Mouse (Mus musculus): Measurements from ENCODE around the gene Rap1b. TPM values are rescaled to one million over a fixed set of nuclear protein-coding genes. Genes with fewer than 3 reads are reported as not detected.

Gene Rap1b
- total RNA-seq, 2 experiments from 2014 or later = 29.5 to 36.0 TPM

DNA sequence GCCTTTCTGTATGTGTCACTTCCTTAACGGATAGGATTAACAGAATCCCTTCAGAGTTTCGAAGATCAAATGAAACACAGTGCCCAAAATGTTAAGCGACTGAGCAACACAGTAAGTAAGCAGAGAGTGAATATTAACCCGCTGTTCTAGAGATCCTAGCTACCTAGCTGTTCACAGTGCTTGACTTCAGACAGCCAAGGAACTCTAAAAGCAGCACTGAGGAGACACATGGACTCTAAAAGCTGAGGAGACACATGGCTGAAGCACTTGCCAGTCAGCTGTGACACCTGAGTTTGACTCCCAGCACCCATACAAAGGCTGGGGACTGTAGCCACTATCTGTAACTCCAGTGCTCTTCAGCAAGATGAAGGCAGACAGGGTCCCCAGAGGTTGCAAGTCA is 16.8 kb downstream of the Rap1b start:
- intact Hi-C loops (cut with DNase I; ENCODE audit: low total_unique reads) = no loop called here

DNA sequence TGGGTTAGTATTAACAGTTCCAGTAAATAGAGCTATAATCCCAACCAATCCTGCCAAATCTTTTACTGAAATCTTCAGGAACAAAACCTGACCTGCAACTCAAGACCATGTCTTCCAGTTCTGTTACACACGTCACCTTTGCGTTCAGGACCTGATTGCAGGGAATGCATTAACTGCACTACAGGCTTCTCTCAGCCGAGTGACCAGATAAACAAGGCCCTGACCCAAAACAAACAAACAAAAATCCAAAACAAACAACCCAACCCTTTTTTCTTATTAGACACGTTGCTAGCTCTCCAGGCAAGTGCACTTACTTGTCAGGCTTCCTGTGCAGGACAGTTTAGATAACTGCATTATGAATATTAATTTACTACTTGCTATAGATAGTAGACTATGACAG is 17.3 kb downstream of the Rap1b start:
- DNase-seq = no peak
- intact Hi-C loops (cut with DNase I; ENCODE audit: low total_unique reads) = no loop called here

More for the DNA sequence above, 16.8 kb downstream of the Rap1b start:
- no peak for DNase-seq

DNA sequence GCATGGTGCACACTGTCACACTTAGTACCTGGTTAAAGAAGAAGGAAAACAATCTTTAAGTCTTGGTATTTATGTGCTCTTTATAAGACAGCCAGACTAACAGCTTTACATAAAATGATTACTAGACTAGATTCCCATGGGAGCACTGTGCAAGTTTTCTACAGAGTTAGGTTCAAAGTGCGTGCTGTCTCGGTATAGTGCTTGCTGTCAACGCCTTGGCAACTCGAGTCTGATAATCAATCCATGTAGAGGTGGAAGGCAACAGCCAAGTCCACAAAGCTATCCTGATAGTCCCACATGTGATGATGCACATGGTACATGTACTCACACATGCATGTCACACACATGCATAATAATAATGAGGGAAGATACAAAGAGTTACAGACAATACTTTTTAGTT is 21.2 kb downstream of the Rap1b start:
- DNase-seq = no peak

DNA sequence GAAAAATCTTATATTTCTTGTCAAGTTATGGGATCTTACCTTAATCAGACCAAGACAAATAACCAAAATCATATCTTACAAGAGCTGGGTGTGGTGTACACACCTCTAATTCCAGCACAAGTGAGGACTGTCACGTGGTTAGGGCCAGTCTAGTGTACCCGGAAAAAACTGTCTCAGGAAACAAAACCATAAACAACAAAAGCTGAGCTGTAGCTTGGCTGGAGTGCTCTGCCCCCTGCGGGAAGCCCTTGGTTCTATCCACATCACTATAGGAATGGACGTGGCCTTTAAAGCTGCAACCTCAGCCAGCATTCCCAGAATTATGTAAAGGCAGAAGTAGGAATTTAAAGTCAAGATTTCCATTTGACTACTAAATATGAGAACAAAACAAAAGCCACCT is 21.7 kb downstream of the Rap1b start:
- intact Hi-C loops (cut with DNase I; ENCODE audit: low total_unique reads) = no loop called here
- no peak for DNase-seq

More for the DNA sequence above, 21.2 kb downstream of the Rap1b start:
- intact Hi-C loops (cut with DNase I; ENCODE audit: low total_unique reads) = no loop called here

DNA sequence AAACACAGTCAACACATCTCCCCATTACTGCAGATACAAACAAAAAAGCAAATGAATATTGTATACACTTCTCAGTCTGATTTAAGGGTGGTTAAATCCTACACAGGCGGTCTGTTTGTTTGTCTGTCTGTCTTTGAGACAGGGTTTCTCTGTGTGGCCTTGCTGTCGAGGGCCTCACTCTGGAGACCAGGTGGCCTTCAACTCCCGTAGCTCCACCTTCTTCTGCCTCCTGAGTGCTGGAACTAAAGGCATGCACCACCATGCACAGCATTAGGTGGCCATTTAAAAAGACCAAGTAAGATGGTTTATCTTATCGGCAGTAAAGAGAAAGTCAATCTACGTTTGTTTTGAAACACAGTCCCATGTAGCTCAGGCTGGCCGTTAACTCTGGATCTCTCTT is 22.5 kb downstream of the Rap1b start:
- intact Hi-C loops (cut with DNase I; ENCODE audit: low total_unique reads) = no loop called here
- no peak for DNase-seq

DNA sequence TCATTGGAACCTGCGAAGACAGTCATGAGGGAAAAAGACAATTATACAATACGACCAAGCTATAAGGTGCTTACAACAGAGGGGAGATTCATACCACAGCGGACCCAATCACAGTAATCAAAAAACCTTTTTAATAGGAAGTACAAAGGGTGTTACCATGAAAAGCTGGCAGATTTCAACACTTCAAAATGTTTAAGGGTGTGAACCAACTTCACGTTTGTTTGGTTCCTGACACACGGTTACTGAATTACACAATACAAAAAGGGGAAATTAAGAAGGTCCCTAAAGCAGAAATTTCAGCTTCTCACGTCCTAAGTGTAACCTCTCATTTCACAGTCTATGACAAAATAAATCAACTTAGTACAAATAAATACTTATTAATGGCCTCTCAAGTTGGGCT is 27.2 kb downstream of the Rap1b start:
- intact Hi-C loops (cut with DNase I; ENCODE audit: low total_unique reads) = no loop called here

DNA sequence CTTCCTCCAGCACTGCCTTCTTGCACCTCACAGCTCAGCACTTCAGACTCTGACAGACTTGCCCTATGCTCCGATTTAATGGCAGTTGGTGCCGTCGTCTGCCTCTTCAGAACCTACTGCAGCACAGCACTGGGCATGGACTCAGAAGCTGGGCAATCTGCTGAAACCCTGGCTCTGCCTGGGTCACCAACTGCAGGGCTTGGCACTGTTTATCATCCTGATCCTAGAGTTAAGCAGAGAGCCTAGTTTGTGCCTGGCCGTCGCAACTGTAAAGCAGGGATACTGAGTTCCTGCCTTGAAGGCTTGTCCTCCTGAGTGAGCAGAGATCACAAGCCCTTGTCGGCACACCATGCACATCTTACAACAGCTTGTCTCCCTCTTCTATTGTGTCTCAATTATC is 29.1 kb downstream of the Rap1b start:
- DNase-seq = no peak
- intact Hi-C loops (cut with DNase I; ENCODE audit: low total_unique reads) = no loop called here

More for the DNA sequence above, 27.2 kb downstream of the Rap1b start:
- no peak for DNase-seq

DNA sequence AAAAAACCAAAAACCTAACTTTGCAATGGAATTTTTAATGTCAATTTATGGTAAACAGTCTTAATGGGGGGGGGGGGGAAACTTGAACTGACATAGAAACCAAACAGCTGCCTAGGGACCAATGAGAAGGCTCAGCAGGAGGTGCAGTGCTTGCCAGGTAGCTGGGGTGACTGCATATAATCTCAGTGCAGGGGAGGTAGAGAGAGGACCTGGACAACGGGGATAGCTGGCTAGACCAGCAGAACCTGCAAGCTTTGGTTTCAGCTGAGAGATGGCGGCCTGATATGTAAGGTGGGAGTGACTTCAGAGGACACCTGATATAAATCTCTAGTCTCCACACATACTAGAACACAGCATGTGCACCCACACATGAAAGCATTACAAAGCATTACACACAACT is 33.3 kb downstream of the Rap1b start:
- no peak for DNase-seq
- intact Hi-C loops (cut with DNase I; ENCODE audit: low total_unique reads) = no loop called here

DNA sequence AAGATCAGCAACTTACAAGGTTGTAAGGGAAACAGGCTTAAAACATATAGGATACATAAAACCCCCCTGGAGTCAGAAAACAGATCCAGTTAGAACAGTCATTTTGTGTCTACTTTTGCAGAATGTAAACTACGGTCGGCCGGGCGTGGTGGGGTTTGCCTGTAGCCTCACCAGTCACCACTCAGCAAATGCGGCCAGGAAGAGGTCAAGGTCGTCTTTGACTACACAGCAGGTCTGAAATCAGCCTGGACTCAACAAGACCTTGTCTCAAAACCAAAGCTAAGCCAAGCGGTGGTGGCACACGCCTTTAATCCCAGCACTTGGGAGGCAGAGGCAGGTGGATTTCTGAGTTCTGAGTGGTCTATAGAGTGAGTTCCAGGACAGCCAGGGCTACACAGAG is 34.3 kb downstream of the Rap1b start:
- intact Hi-C loops (cut with DNase I; ENCODE audit: low total_unique reads) = no loop called here

DNA sequence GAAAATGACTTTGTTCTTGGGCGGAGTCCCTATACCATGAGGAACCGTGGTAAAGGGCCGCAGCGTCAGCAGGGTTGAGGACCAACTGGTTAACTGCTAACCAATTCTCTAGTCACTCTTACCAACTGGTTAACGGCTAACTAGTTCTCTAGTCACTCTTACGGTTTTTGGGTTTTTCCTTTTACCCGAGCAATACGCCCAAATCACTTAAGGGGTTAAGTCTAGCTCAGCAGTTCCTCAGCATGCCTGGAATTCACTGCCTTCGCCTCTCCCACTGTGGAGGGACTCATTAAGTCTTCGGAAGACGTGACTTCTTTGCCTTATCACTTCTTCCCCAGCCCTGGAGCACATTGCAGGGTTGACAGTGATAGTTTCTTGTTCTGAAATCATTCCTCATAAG is 35.3 kb downstream of the Rap1b start:
- DNase-seq = no peak
- intact Hi-C loops (cut with DNase I; ENCODE audit: low total_unique reads) = no loop called here

More for the DNA sequence above, 34.3 kb downstream of the Rap1b start:
- no peak for DNase-seq

DNA sequence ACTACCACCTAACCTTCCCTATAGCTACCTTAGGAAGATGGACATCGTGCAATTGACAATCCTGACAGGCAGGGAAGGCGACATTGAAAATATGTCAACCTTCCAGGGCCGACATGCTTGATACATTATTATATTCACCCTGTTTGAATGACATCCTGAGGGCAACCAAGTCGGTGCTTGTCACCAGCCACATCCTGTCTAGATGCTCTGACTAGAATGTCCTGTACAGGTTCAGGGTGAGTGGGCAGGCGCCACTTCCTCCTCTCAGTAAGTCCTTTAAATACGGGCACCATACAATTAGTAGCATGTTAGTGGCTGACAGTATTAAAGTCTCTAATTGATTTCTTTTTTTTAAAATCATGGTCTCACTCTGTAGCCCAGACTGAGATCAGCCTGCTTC is 37.8 kb downstream of the Rap1b start:
- intact Hi-C loops (cut with DNase I; ENCODE audit: low total_unique reads) = no loop called here

DNA sequence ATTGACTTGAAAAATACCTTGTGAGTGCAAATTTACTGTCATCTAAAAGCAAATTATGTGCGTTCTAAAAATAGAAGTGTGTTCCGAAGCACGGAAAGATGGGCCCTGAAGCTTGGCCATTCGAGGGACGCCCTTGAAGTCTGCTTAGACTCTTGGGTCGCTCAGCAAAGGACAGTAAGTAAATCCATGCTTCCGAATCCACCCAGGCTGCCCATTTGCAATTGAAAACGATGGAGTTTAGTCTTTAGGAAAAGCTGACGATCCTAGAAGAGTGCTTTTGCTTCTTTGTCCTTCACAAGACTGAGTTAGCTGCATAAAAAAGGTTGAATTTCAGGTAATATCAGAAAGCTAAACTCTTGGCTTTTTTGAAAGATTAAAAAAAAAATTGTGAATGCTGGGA is 39.9 kb downstream of the Rap1b start:
- intact Hi-C loops (cut with DNase I; ENCODE audit: low total_unique reads) = no loop called here
- no peak for DNase-seq

More for the DNA sequence above, 37.8 kb downstream of the Rap1b start:
- DNase-seq = no peak

DNA sequence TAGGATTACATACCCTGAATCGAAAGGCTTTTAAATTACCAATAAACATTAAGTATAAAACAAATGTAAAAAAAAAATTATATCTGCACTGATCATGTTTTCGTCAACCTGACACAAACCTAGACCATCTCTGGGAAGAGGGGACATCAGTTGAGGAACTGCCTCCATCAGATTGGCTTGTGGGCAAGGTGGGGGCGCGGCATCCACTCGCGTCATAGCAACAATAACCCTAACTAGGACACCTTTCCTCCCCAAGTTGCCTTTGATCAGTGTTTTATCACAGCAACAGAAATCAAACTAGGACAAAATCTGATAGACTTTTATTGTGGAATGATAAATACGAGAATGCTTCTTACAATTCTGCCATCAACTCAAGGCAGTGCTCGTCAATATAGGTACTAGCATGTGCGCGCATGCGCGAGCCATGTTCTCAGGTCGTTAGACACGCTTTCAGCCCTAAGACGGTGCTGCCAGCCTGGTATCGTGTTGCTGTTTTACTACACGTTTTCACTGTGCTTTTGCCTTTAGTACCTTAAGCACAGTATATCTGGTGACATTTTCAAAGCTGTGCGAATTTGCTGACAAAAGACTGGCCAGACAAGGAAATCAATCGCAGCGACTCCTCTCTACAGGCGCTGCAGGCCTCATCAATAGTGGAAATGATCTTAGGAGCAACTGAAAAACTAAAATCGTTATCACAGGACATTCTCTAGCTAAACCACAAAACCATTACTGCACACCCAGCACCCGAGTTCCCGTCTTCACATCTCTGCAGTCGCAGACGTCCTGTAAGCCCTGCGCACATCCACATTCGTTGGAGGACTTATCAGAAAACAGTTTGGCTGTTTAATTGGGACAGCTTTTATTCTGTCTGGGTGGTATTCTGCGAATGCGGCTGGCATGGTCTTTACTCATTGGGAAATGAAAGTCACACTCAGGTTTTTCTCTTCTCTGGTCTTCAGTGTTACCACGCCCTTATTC is 41.7 kb downstream of the Rap1b start:
- intact Hi-C loops (cut with DNase I; ENCODE audit: low total_unique reads) = no loop called here

DNA sequence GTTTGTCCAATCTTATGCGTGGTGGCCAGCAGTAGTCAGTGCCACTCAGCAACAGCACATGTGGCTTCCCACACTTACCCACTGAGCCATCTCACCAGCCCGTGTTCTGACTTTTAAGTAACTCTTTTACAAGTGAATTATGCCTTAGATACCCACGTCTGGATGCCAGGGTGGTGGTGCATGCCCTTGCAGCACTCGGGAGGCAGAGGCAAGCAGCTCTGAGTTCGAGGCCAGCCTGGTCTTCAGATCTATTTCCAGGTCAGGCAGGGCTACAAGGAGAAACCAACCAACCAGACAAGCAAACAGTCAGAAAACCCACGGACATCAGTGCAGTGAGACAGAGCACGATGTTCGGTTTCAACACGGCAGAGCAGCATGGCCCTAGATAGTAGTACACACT is 43.9 kb downstream of the Rap1b start:
- intact Hi-C loops (cut with DNase I; ENCODE audit: low total_unique reads) = no loop called here
- no peak for DNase-seq

More for the DNA sequence above, 41.7 kb downstream of the Rap1b start:
- no peak for DNase-seq

DNA sequence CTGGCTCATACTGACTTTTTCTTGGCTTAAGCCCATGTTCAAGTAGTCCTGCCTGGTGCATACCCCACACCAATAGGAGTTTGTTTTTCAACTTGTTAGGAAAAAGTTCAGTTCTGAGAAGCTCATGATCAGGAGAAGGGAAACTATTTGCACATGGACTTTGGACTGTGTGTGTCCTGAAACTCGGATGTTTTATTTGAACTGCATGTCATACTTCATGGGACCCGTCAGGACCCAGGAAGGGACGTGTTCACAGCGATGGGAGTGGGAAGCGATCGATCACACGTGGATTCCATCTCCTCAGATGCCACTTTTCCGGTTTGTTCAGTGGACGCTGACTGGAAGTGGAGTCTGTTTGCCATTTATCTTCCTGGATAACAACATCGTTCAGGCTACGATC is 46.0 kb downstream of the Rap1b start:
- DNase-seq = no peak
- intact Hi-C loops (cut with DNase I; ENCODE audit: low total_unique reads) = no loop called here

DNA sequence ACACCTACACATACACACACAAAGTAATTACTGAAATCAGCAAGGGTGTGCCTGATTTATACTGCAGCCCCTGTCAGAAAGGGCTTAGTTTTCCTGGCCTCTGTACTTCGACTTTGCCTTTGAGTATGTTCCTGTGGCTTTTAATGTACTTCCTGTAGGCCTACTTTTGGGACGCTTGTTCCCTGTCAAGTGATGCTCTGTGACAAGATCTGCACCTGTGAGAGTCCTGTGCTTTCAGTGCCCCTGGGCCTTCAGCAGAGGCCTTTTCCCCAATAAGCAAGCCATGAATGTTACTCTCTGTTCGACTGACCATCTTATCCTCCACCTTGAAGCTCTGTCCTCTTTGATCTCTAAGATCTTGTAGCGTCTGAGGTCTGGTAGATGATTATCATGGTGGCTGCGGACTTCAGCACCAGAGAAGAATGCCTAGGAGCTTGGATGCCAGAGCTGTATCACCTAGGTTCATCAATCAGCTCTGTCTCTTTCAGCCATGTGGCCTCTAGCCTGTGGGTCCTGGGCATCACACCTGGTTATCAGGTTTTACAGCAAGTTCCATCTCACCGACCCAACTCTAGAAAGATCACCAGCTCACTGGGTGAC is 47.3 kb downstream of the Rap1b start:
- intact Hi-C loops (cut with DNase I; ENCODE audit: low total_unique reads) = no loop called here

DNA sequence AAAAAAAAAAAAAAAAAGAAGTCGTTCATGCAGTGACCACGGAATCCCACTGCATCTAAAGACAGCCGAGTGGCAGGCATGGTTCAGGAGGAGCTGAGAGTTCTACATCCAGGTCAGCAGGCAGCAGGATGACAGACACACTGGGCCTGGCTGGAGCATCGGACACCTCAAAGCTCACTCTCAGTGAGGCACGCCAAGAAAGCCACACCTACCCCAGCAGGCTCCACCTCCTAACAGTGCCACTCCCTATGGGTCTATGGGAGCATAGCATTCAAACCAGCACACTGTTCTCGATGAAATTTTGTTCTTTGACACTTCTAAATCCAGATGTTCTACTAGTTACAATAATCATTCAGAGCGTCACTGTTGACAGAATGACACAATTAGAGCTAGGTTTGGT is 48.2 kb downstream of the Rap1b start:
- DNase-seq = no peak
- intact Hi-C loops (cut with DNase I; ENCODE audit: low total_unique reads) = no loop called here

More for the DNA sequence above, 47.3 kb downstream of the Rap1b start:
- DNase-seq = no peak

DNA sequence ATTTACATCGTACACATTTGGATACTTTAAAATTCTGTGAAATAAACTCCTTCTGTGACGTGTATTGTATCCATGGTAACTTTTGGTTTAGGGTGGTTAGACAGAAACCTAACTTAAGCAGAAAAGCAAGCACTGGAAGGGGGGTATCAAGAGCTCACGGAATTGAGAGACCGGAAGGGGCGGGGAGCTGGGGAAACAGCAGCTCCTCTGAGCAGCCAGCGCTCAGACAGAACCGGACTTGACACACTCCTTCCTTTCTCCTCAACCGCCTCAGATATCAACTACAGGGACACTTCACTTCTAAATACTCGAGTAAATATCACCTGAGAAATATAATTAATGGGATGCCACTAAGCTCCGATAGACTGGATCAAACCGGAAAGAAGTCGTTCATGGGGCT is 48.7 kb downstream of the Rap1b start:
- intact Hi-C loops (cut with DNase I; ENCODE audit: low total_unique reads) = no loop called here
- no peak for DNase-seq

DNA sequence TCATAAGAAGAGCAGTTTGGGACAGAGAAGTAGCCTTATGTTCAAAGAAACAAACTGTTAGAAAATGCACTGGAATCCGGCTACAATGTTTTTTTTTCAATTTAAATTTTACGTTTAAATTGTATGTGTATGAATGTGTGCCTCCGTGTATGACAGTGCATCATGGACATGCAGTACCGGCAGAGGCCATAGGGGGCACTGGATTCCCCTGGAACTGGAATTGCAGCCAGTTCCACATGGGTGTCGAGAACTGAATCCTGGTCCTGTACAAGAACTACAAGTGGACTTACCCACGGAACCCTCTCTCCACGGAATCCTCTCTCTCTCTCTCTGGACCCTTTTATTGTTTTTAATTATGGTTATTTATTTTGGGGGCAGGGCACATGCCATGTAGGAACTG is 49.7 kb downstream of the Rap1b start:
- DNase-seq = no peak
- intact Hi-C loops (cut with DNase I; ENCODE audit: low total_unique reads) = no loop called here

DNA sequence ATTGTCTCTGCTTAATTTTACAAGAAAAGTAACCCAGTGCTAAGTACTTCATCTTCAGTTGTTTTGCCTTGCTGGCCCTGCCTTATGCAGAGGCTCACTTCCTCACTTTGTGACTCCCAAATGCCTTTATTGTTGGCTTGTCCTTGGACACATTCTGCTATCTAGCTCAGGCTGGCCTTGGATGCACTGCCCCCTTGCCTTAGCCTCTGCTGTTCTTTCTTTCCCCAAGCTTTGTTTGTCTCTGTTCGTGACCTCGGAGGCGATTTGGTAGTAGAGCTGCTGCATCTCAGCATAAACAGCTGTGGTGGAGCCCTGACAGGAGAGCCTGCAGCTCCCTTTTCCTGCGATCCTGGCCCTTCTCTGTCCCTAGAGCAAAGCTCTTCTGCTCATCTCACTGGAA is 50.6 kb downstream of the Rap1b start:
- DNase-seq = no peak
- intact Hi-C loops (cut with DNase I; ENCODE audit: low total_unique reads) = no loop called here

DNA sequence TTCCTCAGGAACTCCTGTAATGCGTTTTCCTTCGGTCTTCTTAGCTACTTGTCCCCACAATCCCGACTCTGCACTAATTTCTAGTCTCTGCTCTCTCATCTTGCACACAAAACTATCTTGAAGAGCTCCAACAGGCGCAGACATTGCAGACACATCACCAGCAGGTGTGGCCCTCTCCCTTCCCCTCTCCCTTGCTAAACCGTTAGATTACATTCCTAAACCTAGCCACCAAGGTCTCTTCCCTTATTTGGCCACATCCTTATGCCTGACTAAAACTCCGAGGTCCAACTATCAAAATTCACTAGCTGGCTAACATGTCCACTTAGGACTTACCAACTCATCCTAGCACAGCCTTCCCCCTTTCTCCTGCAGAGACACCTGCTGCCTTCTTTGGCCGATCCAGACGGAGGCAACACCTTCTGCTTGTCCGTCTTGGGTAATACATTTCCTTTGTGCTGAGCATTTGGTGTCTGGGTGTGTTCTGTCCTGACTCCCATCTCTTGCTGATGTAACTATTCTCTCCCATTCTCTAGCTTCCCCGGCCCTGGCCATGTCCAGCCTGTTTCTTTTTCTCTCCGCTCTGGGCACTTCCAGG is 52.3 kb downstream of the Rap1b start:
- DNase-seq = no peak
- intact Hi-C loops (cut with DNase I; ENCODE audit: low total_unique reads) = no loop called here
